In genomic region chr5:24686671-24687420, GRCm38 (mm10) we compare ENCODE assay signal across 8 mouse cellular contexts. TPM values are rescaled to one million over a fixed set of nuclear protein-coding genes. Genes with fewer than 3 reads are reported as not detected.
DNase-seq lines count a peak whose midpoint lies in the region; ATAC-seq and TF ChIP-seq lines count a peak whose summit lies in the region.
"Not testable (repeated sequence)": the region's sequence is repeated elsewhere in the genome, so short reads cannot be mapped to it uniquely, and the experiment has no call there.

No protein-coding gene starts in this region.

- H3K27ac ChIP-seq in bone marrow macrophage, adult 2 months (ENCODE audit: insufficient read depth, low read depth, low read length): peak overlapping the region; percentile 91
- H3K27ac ChIP-seq in heart, embryonic 14.5 days (replicated peaks in 1 of 2; ENCODE audit: control insufficient read depth in 1 of 2, insufficient read depth in 1 of 2, low read depth in 2 of 2, low read length in 2 of 2): peak overlapping the region in 1 of 2 experiments; percentile 98; a peak in 2 of 4 replicates
- peak overlapping the region; percentile 91; the same call in 1 of the 2 replicates for H3K27ac ChIP-seq in intestine, embryonic 16.5 days (ENCODE audit: low read length)
- peak overlapping the region; percentile 76; the same call in 1 of the 2 replicates for H3K27ac ChIP-seq in limb, embryonic 14.5 days (replicated peaks; ENCODE audit: low read depth, low read length)
- H3K27ac ChIP-seq in neural tube, embryonic 15.5 days (replicated peaks): not testable (repeated sequence)

- DNase-seq in 3T3-L1 (ENCODE audit: low read depth, low spot score): peak; percentile 14
- DNase-seq in limb, embryonic 14.5 days (ENCODE audit: low spot score): not testable (repeated sequence)

- not testable (repeated sequence) for TF ChIP-seq CTCF in bone marrow macrophage, adult 2 months (IDR thresholded peaks at IDR 0.05; ENCODE audit: low read depth, low read length)

- peaks cover 24% of the 10 kb centered on the region for H3K4me1 ChIP-seq in bone marrow macrophage, adult 2 months (ENCODE audit: control insufficient read depth, insufficient read depth, low read length)
- H3K4me1 ChIP-seq in erythroblast, embryonic 14.5 days (ENCODE audit: control insufficient read depth): peaks cover 22% of the 10 kb centered on the region
- H3K4me1 ChIP-seq in heart, embryonic 14.5 days (ENCODE audit: control insufficient read depth in 2 of 2, insufficient read depth in 2 of 2, low read length in 2 of 2): peaks cover 6 to 14% of the 10 kb centered on the region in 2 experiments
- peaks cover 12% of the 10 kb centered on the region for H3K4me1 ChIP-seq in intestine, embryonic 16.5 days (ENCODE audit: control insufficient read depth, insufficient read depth, low read length)
- not testable (repeated sequence) for H3K4me1 ChIP-seq in limb, embryonic 14.5 days (ENCODE audit: control insufficient read depth, insufficient read depth, low read length)
- peaks cover 34% of the 10 kb centered on the region for H3K4me1 ChIP-seq in megakaryocyte, embryonic 14.5 days
- H3K4me1 ChIP-seq in neural tube, embryonic 15.5 days: peaks cover 23% of the 10 kb centered on the region

- peak overlapping the region; percentile 86 for H3K9ac ChIP-seq in heart, embryonic 14.5 days (ENCODE audit: low read length)
- H3K9ac ChIP-seq in intestine, embryonic 16.5 days (ENCODE audit: low read depth, low read length): peak overlapping the region; percentile 77
- H3K9ac ChIP-seq in limb, embryonic 14.5 days (ENCODE audit: low read depth, low read length, severe bottlenecking): peak overlapping the region; percentile 72
- H3K9ac ChIP-seq in neural tube, embryonic 15.5 days (replicated peaks): peak overlapping the region; percentile 76; the same call in 1 of the 2 replicates

- not testable (repeated sequence) for TF ChIP-seq POLR2A in bone marrow macrophage, adult 2 months (IDR thresholded peaks at IDR 0.05; ENCODE audit: borderline replicate concordance, low read depth, low read length); limb, embryonic 14.5 days (IDR thresholded peaks at IDR 0.05; ENCODE audit: borderline replicate concordance, extremely low read depth, insufficient read depth, insufficient read length)

- peak overlapping the region; percentile 72 for H3K4me2 ChIP-seq in heart, embryonic 14.5 days (ENCODE audit: low read length)
- H3K4me2 ChIP-seq in intestine, embryonic 16.5 days (ENCODE audit: low read depth, low read length): peak overlapping the region; percentile 56
- peak overlapping the region; percentile 63 for H3K4me2 ChIP-seq in limb, embryonic 14.5 days (replicated peaks; ENCODE audit: low read depth, low read length, severe bottlenecking)
- peak overlapping the region; percentile 69 for H3K4me2 ChIP-seq in neural tube, embryonic 15.5 days

- H3K4me3 ChIP-seq in bone marrow macrophage, adult 2 months (ENCODE audit: insufficient read depth, low read length): peak overlapping the region; percentile 79
- H3K4me3 ChIP-seq in erythroblast, embryonic 14.5 days (replicated peaks): peak overlapping the region; percentile 97
- peak overlapping the region in 1 of 2 experiments; percentile 78; a peak in 2 of 4 replicates for H3K4me3 ChIP-seq in heart, embryonic 14.5 days (ENCODE audit: control insufficient read depth in 1 of 2, insufficient read depth in 1 of 2, low read depth in 1 of 2, low read length in 2 of 2)
- H3K4me3 ChIP-seq in intestine, embryonic 16.5 days (ENCODE audit: low read length): peak overlapping the region; percentile 98
- peak overlapping the region; percentile 96 for H3K4me3 ChIP-seq in limb, embryonic 14.5 days (replicated peaks; ENCODE audit: low read length)
- H3K4me3 ChIP-seq in megakaryocyte, embryonic 14.5 days (replicated peaks): peak overlapping the region; percentile 96
- peak overlapping the region; percentile 88 for H3K4me3 ChIP-seq in neural tube, embryonic 15.5 days (replicated peaks)

- 70% methylated on average over 16 of the region's 16 CpGs for WGBS in heart, embryonic 14.5 days
- WGBS in intestine, embryonic 16.5 days: 73% methylated on average over 16 of the region's 16 CpGs
- 80% methylated on average over 16 of the region's 16 CpGs for WGBS in limb, embryonic 14.5 days
- 78% methylated on average over 16 of the region's 16 CpGs for WGBS in neural tube, embryonic 15.5 days

- H3K9me3 ChIP-seq in erythroblast, embryonic 14.5 days (ENCODE audit: control insufficient read depth, low read length); heart, embryonic 14.5 days (ENCODE audit: control insufficient read depth, low read length); intestine, embryonic 16.5 days (ENCODE audit: control insufficient read depth, low read length); limb, embryonic 14.5 days (ENCODE audit: control insufficient read depth, low read length); megakaryocyte, embryonic 14.5 days; neural tube, embryonic 15.5 days (replicated peaks): not testable (repeated sequence)

- H3K36me3 ChIP-seq in erythroblast, embryonic 14.5 days (ENCODE audit: control insufficient read depth): peaks cover 32% of the 10 kb centered on the region
- H3K36me3 ChIP-seq in heart, embryonic 14.5 days (ENCODE audit: control insufficient read depth, insufficient read depth, low read length): peaks cover 29% of the 10 kb centered on the region
- H3K36me3 ChIP-seq in intestine, embryonic 16.5 days (ENCODE audit: control insufficient read depth, insufficient read depth, low read length): not testable (repeated sequence)
- H3K36me3 ChIP-seq in limb, embryonic 14.5 days (ENCODE audit: control insufficient read depth, insufficient read depth, low read length): peaks cover 25% of the 10 kb centered on the region
- peaks cover 36% of the 10 kb centered on the region for H3K36me3 ChIP-seq in megakaryocyte, embryonic 14.5 days (replicated peaks; ENCODE audit: low read length)
- peaks cover 25% of the 10 kb centered on the region for H3K36me3 ChIP-seq in neural tube, embryonic 15.5 days

- not testable (repeated sequence) for H3K27me3 ChIP-seq in erythroblast, embryonic 14.5 days (ENCODE audit: control insufficient read depth); heart, embryonic 14.5 days (ENCODE audit: control insufficient read depth, insufficient read depth, low read length); intestine, embryonic 16.5 days (replicated peaks; ENCODE audit: control insufficient read depth, insufficient read depth, low read length); limb, embryonic 14.5 days (ENCODE audit: control insufficient read depth, insufficient read depth, low read length); megakaryocyte, embryonic 14.5 days (replicated peaks); neural tube, embryonic 15.5 days (replicated peaks)

- not testable (repeated sequence) for ATAC-seq in heart, embryonic 14.5 days (ENCODE audit: insufficient number of reproducible peaks, insufficient read depth, low FRiP score, low read depth); intestine, embryonic 16.5 days; limb, embryonic 14.5 days (ENCODE audit: low FRiP score, low read depth); neural tube, embryonic 15.5 days (ENCODE audit: low FRiP score)

RNA-seq across cellular contexts. Expression of gene Nub1, which starts 1.5 kb away (rescaled TPM):
- 65.2 and 67.4 TPM in 2 replicates for polyA plus RNA-seq in bone marrow macrophage, adult 2 months (2012; ENCODE audit: insufficient read depth, insufficient read length, missing spikeins)
- 1.1 and 2.2 TPM in 2 replicates for polyA plus RNA-seq in erythroblast, embryonic 14.5 days (2012)
- polyA plus RNA-seq in heart, embryonic 14.5 days (2014; fragmentation: Nextera tagmentation; extraction: Ambion mirVana): 27.5 and 28.0 TPM in 2 replicates
- polyA plus RNA-seq in intestine, embryonic 16.5 days (2015; fragmentation: Nextera tagmentation; extraction: Ambion mirVana): 26.7 and 28.1 TPM in 2 replicates
- 37.1 and 39.4 TPM in 2 replicates for polyA plus RNA-seq in limb, embryonic 14.5 days (2012; rRNA removed)
- 33.4 and 35.1 TPM in 2 replicates for polyA plus RNA-seq in limb, embryonic 14.5 days (2014; fragmentation: Nextera tagmentation; extraction: Ambion mirVana)
- 37.7 and 58.3 TPM in 2 replicates for polyA plus RNA-seq in megakaryocyte, embryonic 14.5 days (2012; ENCODE audit: insufficient read depth, low replicate concordance)
- 45.6 and 47.5 TPM in 2 replicates for polyA plus RNA-seq in neural tube, embryonic 15.5 days (2015; fragmentation: Nextera tagmentation; extraction: Ambion mirVana)

RNA-seq across cellular contexts. Expression of gene Wdr86, which starts 43.7 kb away (rescaled TPM):
- polyA plus RNA-seq in bone marrow macrophage, adult 2 months (2012; ENCODE audit: insufficient read depth, insufficient read length, missing spikeins): not detected in 2 replicates
- polyA plus RNA-seq in erythroblast, embryonic 14.5 days (2012): not detected in 2 replicates
- 7.7 and 9.6 TPM in 2 replicates for polyA plus RNA-seq in heart, embryonic 14.5 days (2014; fragmentation: Nextera tagmentation; extraction: Ambion mirVana)
- polyA plus RNA-seq in intestine, embryonic 16.5 days (2015; fragmentation: Nextera tagmentation; extraction: Ambion mirVana): 6.8 and 8.4 TPM in 2 replicates
- polyA plus RNA-seq in limb, embryonic 14.5 days (2012; rRNA removed): 37.5 and 59.4 TPM in 2 replicates
- 25.4 and 32.0 TPM in 2 replicates for polyA plus RNA-seq in limb, embryonic 14.5 days (2014; fragmentation: Nextera tagmentation; extraction: Ambion mirVana)
- polyA plus RNA-seq in megakaryocyte, embryonic 14.5 days (2012; ENCODE audit: insufficient read depth, low replicate concordance): not detected in 2 replicates
- polyA plus RNA-seq in neural tube, embryonic 15.5 days (2015; fragmentation: Nextera tagmentation; extraction: Ambion mirVana): 4.1 and 5.2 TPM in 2 replicates
